Comparison of ENCODE assay signal across 9 mouse cellular contexts in the genomic region with DNA sequence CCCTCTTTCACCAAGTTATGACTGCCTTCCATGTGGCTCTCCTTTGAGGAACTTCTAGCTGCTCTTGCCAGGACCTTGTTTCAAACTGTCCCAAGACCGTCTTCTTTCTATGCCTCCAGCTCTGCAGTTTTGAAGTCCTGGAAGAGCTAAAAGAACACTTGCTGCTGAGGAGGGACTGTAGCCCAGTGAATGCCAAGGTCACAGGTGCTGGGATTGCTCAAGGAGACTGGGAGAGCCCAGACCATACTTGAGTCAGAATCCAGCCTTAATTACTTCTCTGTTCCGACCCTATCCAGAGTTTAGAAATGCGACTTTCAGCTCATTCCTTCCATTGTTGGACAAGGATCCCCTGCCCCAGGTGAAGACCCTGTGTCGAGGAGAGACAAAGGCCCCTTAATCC. TPM values are rescaled to one million over a fixed set of nuclear protein-coding genes. Genes with fewer than 3 reads are reported as not detected.
DNase-seq lines count a peak whose midpoint lies in the region; ATAC-seq lines count a peak whose summit lies in the region.
"Had no signal": no experiment of that assay in that cellular context is flagged by ENCODE, and none has a peak within 500 bp of the region (broad histone marks: within the 10 kb centered on the region; RNA-seq: fewer than 3 reads in every experiment).

No protein-coding gene starts in this region.

- peak overlapping the region; percentile 93 for H3K4me2 ChIP-seq in heart, embryonic 13.5 days
- peak overlapping the region; percentile 91 for H3K4me2 ChIP-seq in hindbrain, embryonic 11.5 days (replicated peaks; ENCODE audit: low read depth, low read length)

- H3K9ac ChIP-seq in heart, embryonic 13.5 days, result no peak overlapping the region
- no peak overlapping the region for H3K9ac ChIP-seq in hindbrain, embryonic 11.5 days (ENCODE audit: low read depth, low read length)

- no peak overlapping the region for H3K27ac ChIP-seq in heart, embryonic 13.5 days (replicated peaks)
- no peak overlapping the region for H3K27ac ChIP-seq in brown adipose tissue, adult 24 weeks (replicated peaks; ENCODE audit: low read depth, low read length)
- H3K27ac ChIP-seq in hindbrain, embryonic 11.5 days (ENCODE audit: low read depth, low read length), result no peak overlapping the region
- H3K27ac ChIP-seq in midbrain, embryonic 10.5 days (replicated peaks), result no peak overlapping the region

- H3K4me1 ChIP-seq in heart, embryonic 13.5 days, result peaks cover 17% of the 10 kb centered on the region
- H3K4me1 ChIP-seq in brown adipose tissue, adult 24 weeks (ENCODE audit: control insufficient read depth, insufficient read depth, insufficient read length, low read length), result peaks cover 5% of the 10 kb centered on the region; the same call in 1 of the 2 replicates
- no peaks in the 10 kb centered on the region for H3K4me1 ChIP-seq in hindbrain, embryonic 11.5 days (replicated peaks; ENCODE audit: control insufficient read depth, insufficient read depth, low read length)
- H3K4me1 ChIP-seq in midbrain, embryonic 10.5 days, result peaks cover 21% of the 10 kb centered on the region

- peaks cover 25% of the 10 kb centered on the region for H3K27me3 ChIP-seq in heart, embryonic 13.5 days (replicated peaks)
- H3K27me3 ChIP-seq in hindbrain, embryonic 11.5 days (ENCODE audit: control insufficient read depth, insufficient read depth, low read length), result no peaks in the 10 kb centered on the region
- peaks cover 13% of the 10 kb centered on the region for H3K27me3 ChIP-seq in midbrain, embryonic 10.5 days (ENCODE audit: low read depth, poor library complexity, severe bottlenecking)

- no peak for ATAC-seq in heart, embryonic 13.5 days (ENCODE audit: extremely low read depth, insufficient number of reproducible peaks, low FRiP score, low TSS enrichment)
- ATAC-seq in hindbrain, embryonic 11.5 days (ENCODE audit: low FRiP score), result no peak

- intact Hi-C loops in heart, postnatal 25 days (cut with DNase I), result no loop called here
- intact Hi-C loops in gastrocnemius, postnatal 14 days (cut with DNase I; ENCODE audit: low total_unique reads), result no loop called here

- H3K4me3 ChIP-seq in heart, embryonic 13.5 days, result peak overlapping the region; percentile 67; the same call in 1 of the 2 replicates
- peak overlapping the region; percentile 70 for H3K4me3 ChIP-seq in brown adipose tissue, adult 24 weeks (ENCODE audit: insufficient read depth, low read depth, low read length)
- H3K4me3 ChIP-seq in hindbrain, embryonic 11.5 days (ENCODE audit: low read depth, low read length), result peak overlapping the region; percentile 53; the same call in 1 of the 2 replicates
- H3K4me3 ChIP-seq in midbrain, embryonic 10.5 days, result peak overlapping the region; percentile 74

- no peaks in the 10 kb centered on the region for H3K9me3 ChIP-seq in heart, embryonic 13.5 days
- H3K9me3 ChIP-seq in hindbrain, embryonic 11.5 days (ENCODE audit: control insufficient read depth, low read length), result no peaks in the 10 kb centered on the region
- no peaks in the 10 kb centered on the region for H3K9me3 ChIP-seq in midbrain, embryonic 10.5 days (replicated peaks)

- DNase-seq in heart, postnatal 25 days (ENCODE audit: low spot score), result no peak
- no peak for DNase-seq in hindbrain, embryonic 11.5 days (ENCODE audit: low spot score)
- no peak for DNase-seq in midbrain, embryonic 10.5 days (ENCODE audit: low spot score)
- DNase-seq in yolk sac, embryonic 10.5 days (ENCODE audit: low spot score), result no peak
- DNase-seq in gastrocnemius, postnatal 14 days, result no peak
- no peak for DNase-seq in layer of hippocampus, adult 9-10 months (ENCODE audit: low spot score)

- 0 out of 2 replicates have a peak, but pooled peaks cover 10% of the 10 kb centered on the region for H3K36me3 ChIP-seq in heart, embryonic 13.5 days
- no peaks in the 10 kb centered on the region for H3K36me3 ChIP-seq in hindbrain, embryonic 11.5 days (ENCODE audit: control insufficient read depth, insufficient read depth, low read length)
- H3K36me3 ChIP-seq in midbrain, embryonic 10.5 days, result peaks cover 15% of the 10 kb centered on the region

- 75% methylated on average over 4 of the region's 4 CpGs for WGBS in heart, embryonic 13.5 days
- WGBS in hindbrain, embryonic 11.5 days, result 73% methylated on average over 4 of the region's 4 CpGs
- WGBS in midbrain, embryonic 10.5 days, result 42% methylated on average over 4 of the region's 4 CpGs

RNA-seq across cellular contexts. Expression of a gene that starts 1.0 kb away (rescaled TPM):
- 40.5 and 42.2 TPM in 2 replicates for polyA plus RNA-seq in heart, embryonic 13.5 days (2015; fragmentation: Nextera tagmentation; extraction: Ambion mirVana)
- 10 to 100 TPM; 77.9 to 82.6 TPM for total RNA-seq in heart, postnatal 25 days (2021)
- 27.9 and 36.5 TPM in 2 replicates for polyA plus RNA-seq in brown adipose tissue, adult 24 weeks (2012; ENCODE audit: insufficient read depth, insufficient read length, missing spikeins)
- polyA plus RNA-seq in hindbrain, embryonic 11.5 days (2014; fragmentation: Nextera tagmentation; extraction: Ambion mirVana), result 38.5 and 40.9 TPM in 2 replicates
- 29.8 and 38.4 TPM in 2 replicates for polyA plus RNA-seq in midbrain, embryonic 10.5 days (2016; fragmentation: Nextera tagmentation; extraction: Ambion mirVana)
- 10 to 100 TPM; 29.5 to 38.2 TPM for total RNA-seq in gastrocnemius, postnatal 14 days (2021)

RNA-seq across cellular contexts. Expression of a gene that starts 16.8 kb away (rescaled TPM):
- 0.04 TPM in 1 of 2 replicates, not detected in the other for polyA plus RNA-seq in heart, embryonic 13.5 days (2015; fragmentation: Nextera tagmentation; extraction: Ambion mirVana)
- not detected for total RNA-seq in heart, postnatal 25 days (2021)
- polyA plus RNA-seq in brown adipose tissue, adult 24 weeks (2012; ENCODE audit: insufficient read depth, insufficient read length, missing spikeins), result not detected in 2 replicates
- polyA plus RNA-seq in hindbrain, embryonic 11.5 days (2014; fragmentation: Nextera tagmentation; extraction: Ambion mirVana), result 0.33 and 0.34 TPM in 2 replicates
- polyA plus RNA-seq in midbrain, embryonic 10.5 days (2016; fragmentation: Nextera tagmentation; extraction: Ambion mirVana), result 0.07 and 0.14 TPM in 2 replicates
- not detected for total RNA-seq in gastrocnemius, postnatal 14 days (2021)
- total RNA-seq: liver, adult 2 months had no signal
- polyA plus RNA-seq: liver, adult 2 months had no signal

RNA-seq across cellular contexts. Expression of a gene that starts 16.8 kb away (rescaled TPM):
- 40.7 and 44.1 TPM in 2 replicates for polyA plus RNA-seq in heart, embryonic 13.5 days (2015; fragmentation: Nextera tagmentation; extraction: Ambion mirVana)
- 10 to 100 TPM; 26.2 to 26.6 TPM for total RNA-seq in heart, postnatal 25 days (2021)
- 64.9 and 78.0 TPM in 2 replicates for polyA plus RNA-seq in brown adipose tissue, adult 24 weeks (2012; ENCODE audit: insufficient read depth, insufficient read length, missing spikeins)
- polyA plus RNA-seq in hindbrain, embryonic 11.5 days (2014; fragmentation: Nextera tagmentation; extraction: Ambion mirVana), result 39.1 and 43.7 TPM in 2 replicates
- 41.6 and 43.1 TPM in 2 replicates for polyA plus RNA-seq in midbrain, embryonic 10.5 days (2016; fragmentation: Nextera tagmentation; extraction: Ambion mirVana)
- total RNA-seq in gastrocnemius, postnatal 14 days (2021), result 10 to 100 TPM; 31.4 to 34.1 TPM

RNA-seq across cellular contexts. Expression of a gene that starts 21.8 kb away (rescaled TPM):
- 2.8 and 3.9 TPM in 2 replicates for polyA plus RNA-seq in heart, embryonic 13.5 days (2015; fragmentation: Nextera tagmentation; extraction: Ambion mirVana)
- total RNA-seq in heart, postnatal 25 days (2021), result under 1 TPM; 0.42 to 0.53 TPM
- polyA plus RNA-seq in brown adipose tissue, adult 24 weeks (2012; ENCODE audit: insufficient read depth, insufficient read length, missing spikeins), result 27.2 and 56.0 TPM in 2 replicates
- 1.4 and 3.2 TPM in 2 replicates for polyA plus RNA-seq in hindbrain, embryonic 11.5 days (2014; fragmentation: Nextera tagmentation; extraction: Ambion mirVana)
- 0.99 and 1.9 TPM in 2 replicates for polyA plus RNA-seq in midbrain, embryonic 10.5 days (2016; fragmentation: Nextera tagmentation; extraction: Ambion mirVana)
- total RNA-seq in gastrocnemius, postnatal 14 days (2021), result 1,000 to 10,000 TPM; 5,946 to 6,289 TPM
- polyA plus RNA-seq: liver, adult 2 months had no signal

RNA-seq across cellular contexts. Expression of a gene that starts 22.5 kb away (rescaled TPM):
- 8.4 and 8.6 TPM in 2 replicates for polyA plus RNA-seq in heart, embryonic 13.5 days (2015; fragmentation: Nextera tagmentation; extraction: Ambion mirVana)
- 1 to 10 TPM; 2.6 to 4.0 TPM for total RNA-seq in heart, postnatal 25 days (2021)
- 5.0 and 7.2 TPM in 2 replicates for polyA plus RNA-seq in brown adipose tissue, adult 24 weeks (2012; ENCODE audit: insufficient read depth, insufficient read length, missing spikeins)
- polyA plus RNA-seq in hindbrain, embryonic 11.5 days (2014; fragmentation: Nextera tagmentation; extraction: Ambion mirVana), result 14.1 and 16.3 TPM in 2 replicates
- 14.6 and 17.7 TPM in 2 replicates for polyA plus RNA-seq in midbrain, embryonic 10.5 days (2016; fragmentation: Nextera tagmentation; extraction: Ambion mirVana)
- 1 to 10 TPM; 3.3 to 3.7 TPM for total RNA-seq in gastrocnemius, postnatal 14 days (2021)
